In genomic region chr11:52001341-52001740, GRCm38 (mm10) we compare ENCODE assay signal across 8 mouse cellular contexts. TPM values are rescaled to one million over a fixed set of nuclear protein-coding genes. Genes with fewer than 3 reads are reported as not detected.
DNase-seq lines count a peak whose midpoint lies in the region; ATAC-seq and TF ChIP-seq lines count a peak whose summit lies in the region.

No protein-coding gene starts in this region.

- no peaks in the 10 kb centered on the region for H3K27me3 ChIP-seq in heart, postnatal 0 days (ENCODE audit: control insufficient read depth, insufficient read depth, low read length)
- no peaks in the 10 kb centered on the region for H3K27me3 ChIP-seq in forebrain, embryonic 12.5 days
- no peaks in the 10 kb centered on the region for H3K27me3 ChIP-seq in liver, embryonic 13.5 days

- H3K4me3 ChIP-seq in heart, postnatal 0 days (ENCODE audit: low read depth, low read length): no peak overlapping the region
- peak overlapping the region; percentile 23 to 51 for H3K4me3 ChIP-seq in ES-E14 (ENCODE audit: insufficient read depth in 1 of 2, low read depth in 1 of 2, low read length in 2 of 2, poor library complexity in 1 of 2, severe bottlenecking in 1 of 2)
- peak overlapping the region; percentile 97 for H3K4me3 ChIP-seq in forebrain, embryonic 12.5 days (replicated peaks)
- peak overlapping the region; percentile 97; the same call in 1 of the 2 replicates for H3K4me3 ChIP-seq in liver, embryonic 13.5 days (replicated peaks)

- in situ Hi-C loops in ES-E14 (cut with MboI; ENCODE audit: low sequenced_read_pairs in 2 of 2, unreplicated experiment in 2 of 2): no loop called here

- no peak for ATAC-seq in heart, postnatal 0 days (ENCODE audit: insufficient read depth, low read depth)
- no peak for ATAC-seq in forebrain, embryonic 12.5 days (ENCODE audit: low FRiP score)
- ATAC-seq in liver, embryonic 13.5 days (ENCODE audit: low read depth): no peak
- ATAC-seq in frontal cortex, adult (ENCODE audit: low TSS enrichment): no peak

- 72% methylated on average over 10 of the region's 10 CpGs for WGBS in heart, postnatal 0 days
- 55% methylated on average over 10 of the region's 10 CpGs for WGBS in forebrain, embryonic 12.5 days
- WGBS in liver, embryonic 13.5 days (ENCODE audit: insufficient replicate concordance): 56% methylated on average over 10 of the region's 10 CpGs

- no peak for TF ChIP-seq EP300 in heart, postnatal 0 days (IDR thresholded peaks at IDR 0.05; ENCODE audit: low read depth)

- DNase-seq in heart, postnatal 0 days (ENCODE audit: low spot score): no peak
- DNase-seq in heart, postnatal 10 days: no peak
- no peak for DNase-seq in ES-E14 (ENCODE audit: low read depth, low spot score)
- DNase-seq in liver, embryonic 13.5 days: no peak
- DNase-seq in spleen, adult 18-20 months: no peak
- DNase-seq in left cerebral cortex, postnatal 36 days (ENCODE audit: low spot score in 2 of 2): no peak

- no peaks in the 10 kb centered on the region for H3K9me3 ChIP-seq in heart, postnatal 0 days (replicated peaks; ENCODE audit: control insufficient read depth, low read length)
- H3K9me3 ChIP-seq in ES-E14 (ENCODE audit: control insufficient read depth, insufficient read depth, low read depth, low read length): no peaks in the 10 kb centered on the region
- no peaks in the 10 kb centered on the region for H3K9me3 ChIP-seq in forebrain, embryonic 12.5 days
- no peaks in the 10 kb centered on the region for H3K9me3 ChIP-seq in liver, embryonic 13.5 days (replicated peaks)

- H3K4me2 ChIP-seq in heart, postnatal 0 days (ENCODE audit: low read depth, low read length): peak overlapping the region; percentile 53; the same call in 1 of the 2 replicates
- peak overlapping the region; percentile 38 for H3K4me2 ChIP-seq in forebrain, embryonic 12.5 days
- peak overlapping the region; percentile 90 for H3K4me2 ChIP-seq in liver, embryonic 13.5 days

- H3K9ac ChIP-seq in heart, postnatal 0 days (replicated peaks; ENCODE audit: low read depth, low read length): no peak overlapping the region
- H3K9ac ChIP-seq in ES-E14 (ENCODE audit: insufficient read depth, low read depth, low read length, poor library complexity, severe bottlenecking): peak overlapping the region; percentile 69; the same call in 1 of the 2 replicates
- H3K9ac ChIP-seq in forebrain, embryonic 12.5 days: no peak overlapping the region
- H3K9ac ChIP-seq in liver, embryonic 13.5 days: no peak overlapping the region

- no peak for TF ChIP-seq CTCF in heart, postnatal 0 days (IDR thresholded peaks at IDR 0.05; ENCODE audit: low read depth)

- intact Hi-C loops in heart, postnatal 10 days (cut with DNase I): loop anchor here (2.0 kb wide), 1 partner anchor 97 kb away; the partner anchor contains the start of gene Ppp2ca
- intact Hi-C loops in left cerebral cortex, postnatal 36 days (cut with DNase I): loop anchor here (2.0 to 10.0 kb wide), 3 partner anchors 96 to 343 kb away; partner anchors contain the start of genes Jade2 and Ppp2ca

- peak overlapping the region; percentile 97 for H3K27ac ChIP-seq in heart, postnatal 0 days (ENCODE audit: low read depth)
- peak overlapping the region; percentile 63; the same call in 1 of the 2 replicates for H3K27ac ChIP-seq in ES-E14 (ENCODE audit: insufficient read depth, low read depth, low read length, poor library complexity, severe bottlenecking)
- peak overlapping the region; percentile 97 for H3K27ac ChIP-seq in forebrain, embryonic 12.5 days
- peak overlapping the region; percentile 60; the same call in 1 of the 2 replicates for H3K27ac ChIP-seq in liver, embryonic 13.5 days

- peaks cover 14% of the 10 kb centered on the region for H3K36me3 ChIP-seq in heart, postnatal 0 days (replicated peaks; ENCODE audit: control insufficient read depth, insufficient read depth, low read length)
- peaks cover 12% of the 10 kb centered on the region for H3K36me3 ChIP-seq in ES-E14 (ENCODE audit: control insufficient read depth, insufficient read depth, low read length, poor library complexity, severe bottlenecking)
- peaks cover 14% of the 10 kb centered on the region for H3K36me3 ChIP-seq in forebrain, embryonic 12.5 days (replicated peaks)
- H3K36me3 ChIP-seq in liver, embryonic 13.5 days: peaks cover 15% of the 10 kb centered on the region

- H3K4me1 ChIP-seq in heart, postnatal 0 days (ENCODE audit: control insufficient read depth, insufficient read depth): peaks cover 26% of the 10 kb centered on the region
- peaks cover 3 to 4% of the 10 kb centered on the region in 2 experiments; a peak in 3 of 4 replicates for H3K4me1 ChIP-seq in ES-E14 (ENCODE audit: control insufficient read depth in 2 of 2, insufficient read depth in 2 of 2, low read length in 2 of 2, poor library complexity in 1 of 2)
- peaks cover 50% of the 10 kb centered on the region for H3K4me1 ChIP-seq in forebrain, embryonic 12.5 days
- H3K4me1 ChIP-seq in liver, embryonic 13.5 days (replicated peaks): peaks cover 63% of the 10 kb centered on the region

TF ChIP-seq in ES-E14, 5 proteins besides CTCF, POLR2A, EP300 and RAD21:
- TF ChIP-seq ZC3H11A (IDR thresholded peaks at IDR 0.05; ENCODE audit: borderline replicate concordance, low read depth, low read length) (no peak), MAFK (IDR thresholded peaks at IDR 0.05; ENCODE audit: insufficient read depth, low read depth, low read length) (no peak), CHD2 (IDR thresholded peaks at IDR 0.05; ENCODE audit: low read depth, low read length) (no peak), HCFC1 (IDR thresholded peaks at IDR 0.05; ENCODE audit: borderline replicate concordance, insufficient read depth, low read length) (no peak), ZNF384 (IDR thresholded peaks at IDR 0.05; ENCODE audit: low read depth, low read length) (no peak)

RNA-seq across cellular contexts. Expression of gene Ube2b, which starts 0.8 kb away (rescaled TPM):
- 169 and 261 TPM in 2 replicates for total RNA-seq in heart, postnatal 0 days (2014; rRNA removed; ENCODE audit: low replicate concordance)
- 404 and 412 TPM in 2 replicates for polyA plus RNA-seq in heart, postnatal 0 days (2015; fragmentation: Nextera tagmentation; extraction: Ambion mirVana)
- total RNA-seq in heart, postnatal 10 days (2021): 100 to 1,000 TPM; 188 to 192 TPM
- total RNA-seq in ES-E14 (2012; rRNA removed): 47.9 and 58.3 TPM in 2 replicates
- polyA plus RNA-seq in forebrain, embryonic 12.5 days (2016; fragmentation: Nextera tagmentation; extraction: Ambion mirVana): 241 and 242 TPM in 2 replicates
- 135 and 142 TPM in 2 replicates for polyA plus RNA-seq in liver, embryonic 13.5 days (2015; fragmentation: Nextera tagmentation; extraction: Ambion mirVana)
- 100 to 1,000 TPM; 172 to 199 TPM for total RNA-seq in left cerebral cortex, postnatal 36 days (2021)

RNA-seq across cellular contexts. Expression of gene Cdkl3, which starts 2.7 kb away (rescaled TPM):
- total RNA-seq in heart, postnatal 0 days (2014; rRNA removed; ENCODE audit: low replicate concordance): 2.3 and 5.6 TPM in 2 replicates
- polyA plus RNA-seq in heart, postnatal 0 days (2015; fragmentation: Nextera tagmentation; extraction: Ambion mirVana): 13.1 and 16.3 TPM in 2 replicates
- 10 to 100 TPM in 1 of 2 experiments, 1 to 10 TPM in 1; 7.9 to 10.2 TPM for total RNA-seq in heart, postnatal 10 days (2021)
- 3.6 and 4.6 TPM in 2 replicates for total RNA-seq in ES-E14 (2012; rRNA removed)
- 16.1 and 16.2 TPM in 2 replicates for polyA plus RNA-seq in forebrain, embryonic 12.5 days (2016; fragmentation: Nextera tagmentation; extraction: Ambion mirVana)
- polyA plus RNA-seq in liver, embryonic 13.5 days (2015; fragmentation: Nextera tagmentation; extraction: Ambion mirVana): 1.7 TPM in 2 replicates
- 10 to 100 TPM; 15.9 to 17.0 TPM for total RNA-seq in left cerebral cortex, postnatal 36 days (2021)

RNA-seq across cellular contexts. Expression of gene Cdkn2aipnl, which starts 33.9 kb away (rescaled TPM):
- total RNA-seq in heart, postnatal 0 days (2014; rRNA removed; ENCODE audit: low replicate concordance): 37.6 and 58.0 TPM in 2 replicates
- 40.7 and 46.9 TPM in 2 replicates for polyA plus RNA-seq in heart, postnatal 0 days (2015; fragmentation: Nextera tagmentation; extraction: Ambion mirVana)
- total RNA-seq in heart, postnatal 10 days (2021): 10 to 100 TPM; 20.3 to 21.0 TPM
- 49.4 and 61.7 TPM in 2 replicates for total RNA-seq in ES-E14 (2012; rRNA removed)
- polyA plus RNA-seq in forebrain, embryonic 12.5 days (2016; fragmentation: Nextera tagmentation; extraction: Ambion mirVana): 114 and 122 TPM in 2 replicates
- 60.1 and 67.3 TPM in 2 replicates for polyA plus RNA-seq in liver, embryonic 13.5 days (2015; fragmentation: Nextera tagmentation; extraction: Ambion mirVana)
- total RNA-seq in left cerebral cortex, postnatal 36 days (2021): 10 to 100 TPM; 32.1 to 36.4 TPM

Comparison
In these comparisons a context has a peak if more than half of its experiments do, and no peak if none do; other contexts are left out.
1. H3K4me2 ChIP-seq: peak in every context shown above with its lines; median percentile 90 in liver, embryonic 13.5 days; 53 in heart, postnatal 0 days; 38 in forebrain, embryonic 12.5 days.